ENCODE assay signal across 20 mouse cellular contexts in genomic region chr11:60383518-60383917, GRCm38 (mm10). TPM values are rescaled to one million over a fixed set of nuclear protein-coding genes. Genes with fewer than 3 reads are reported as not detected.
DNase-seq lines count a peak whose midpoint lies in the region; ATAC-seq and TF ChIP-seq lines count a peak whose summit lies in the region.
"Had no signal": no experiment of that assay in that cellular context is flagged by ENCODE, and none has a peak within 500 bp of the region (broad histone marks: within the 10 kb centered on the region; RNA-seq: fewer than 3 reads in every experiment).

No protein-coding gene starts in this region.

- H3K9ac ChIP-seq in hindbrain, embryonic 13.5 days, result no peak overlapping the region
- H3K9ac ChIP-seq in hindbrain, postnatal 0 days (replicated peaks; ENCODE audit: low read length), result no peak overlapping the region
- no peak overlapping the region for H3K9ac ChIP-seq in liver, adult 2 months (ENCODE audit: low read depth, low read length)
- no peak overlapping the region for H3K9ac ChIP-seq in liver, embryonic 11.5 days (ENCODE audit: low read depth, low read length)
- no peak overlapping the region for H3K9ac ChIP-seq in ES-Bruce4 (ENCODE audit: low read depth, poor library complexity, severe bottlenecking)
- H3K9ac ChIP-seq: forebrain, embryonic 12.5 days; heart, embryonic 12.5 days; limb, embryonic 13.5 days had no signal

- no peak overlapping the region for H3K4me2 ChIP-seq in hindbrain, embryonic 13.5 days
- no peak overlapping the region for H3K4me2 ChIP-seq in hindbrain, postnatal 0 days (ENCODE audit: low read depth, low read length)
- no peak overlapping the region for H3K4me2 ChIP-seq in liver, embryonic 11.5 days
- H3K4me2 ChIP-seq: forebrain, embryonic 12.5 days; heart, embryonic 12.5 days; limb, embryonic 13.5 days had no signal

- no peaks in the 10 kb centered on the region for H3K79me2 ChIP-seq in liver, adult 2 months (ENCODE audit: control insufficient read depth, insufficient read depth, low read length)

- no peaks in the 10 kb centered on the region for H3K36me3 ChIP-seq in hindbrain, embryonic 13.5 days
- no peaks in the 10 kb centered on the region for H3K36me3 ChIP-seq in hindbrain, postnatal 0 days (ENCODE audit: insufficient read depth, low read length)
- no peaks in the 10 kb centered on the region for H3K36me3 ChIP-seq in liver, adult 2 months (ENCODE audit: control insufficient read depth, insufficient read depth, low read length)
- H3K36me3 ChIP-seq in liver, embryonic 11.5 days (ENCODE audit: control insufficient read depth, insufficient read depth, low read length), result no peaks in the 10 kb centered on the region
- no peaks in the 10 kb centered on the region for H3K36me3 ChIP-seq in ES-Bruce4 (ENCODE audit: control insufficient read depth, insufficient read depth, low read length, poor library complexity, severe bottlenecking)
- H3K36me3 ChIP-seq: forebrain, embryonic 12.5 days; heart, embryonic 12.5 days; limb, embryonic 13.5 days; midbrain, embryonic 10.5 days had no signal

- 94% methylated on average over 6 of the region's 6 CpGs for WGBS in hindbrain, embryonic 13.5 days
- 93% methylated on average over 6 of the region's 6 CpGs for WGBS in hindbrain, postnatal 0 days
- 88% methylated on average over 6 of the region's 6 CpGs for WGBS in liver, adult 2 months
- WGBS in liver, embryonic 11.5 days, result 87% methylated on average over 6 of the region's 6 CpGs

- H3K4me3 ChIP-seq in hindbrain, embryonic 13.5 days, result no peak overlapping the region
- no peak overlapping the region for H3K4me3 ChIP-seq in hindbrain, postnatal 0 days (ENCODE audit: low read length)
- H3K4me3 ChIP-seq in liver, adult 2 months (ENCODE audit: insufficient read depth, low read depth, low read length), result no peak overlapping the region
- H3K4me3 ChIP-seq in liver, embryonic 11.5 days (ENCODE audit: low read depth, low read length), result no peak overlapping the region
- H3K4me3 ChIP-seq in ES-Bruce4 (ENCODE audit: low read depth, low read length), result no peak overlapping the region
- H3K4me3 ChIP-seq: forebrain, embryonic 12.5 days; heart, embryonic 12.5 days; limb, embryonic 13.5 days; midbrain, embryonic 10.5 days had no signal

- no peak for TF ChIP-seq EP300 in ES-Bruce4 (IDR thresholded peaks at IDR 0.05; ENCODE audit: insufficient read depth, low read depth, low read length)

- H3K27ac ChIP-seq in hindbrain, embryonic 13.5 days, result peak overlapping the region; percentile 97
- H3K27ac ChIP-seq in hindbrain, postnatal 0 days, result no peak overlapping the region
- no peak overlapping the region for H3K27ac ChIP-seq in liver, adult 2 months (replicated peaks; ENCODE audit: insufficient read depth, low read depth, low read length)
- H3K27ac ChIP-seq in liver, embryonic 11.5 days (ENCODE audit: low read depth, low read length), result no peak overlapping the region
- no peak overlapping the region for H3K27ac ChIP-seq in ES-Bruce4 (ENCODE audit: insufficient read depth, low read length)
- H3K27ac ChIP-seq: forebrain, embryonic 12.5 days; limb, embryonic 13.5 days; midbrain, embryonic 10.5 days had no signal

- no peak for TF ChIP-seq CTCF in hindbrain, postnatal 0 days (IDR thresholded peaks at IDR 0.05; ENCODE audit: low read depth)
- TF ChIP-seq CTCF in liver, adult 2 months (IDR thresholded peaks at IDR 0.05; ENCODE audit: low read depth, low read length), result peak; percentile 37
- peak; percentile 48 for TF ChIP-seq CTCF in ES-Bruce4 (IDR thresholded peaks at IDR 0.05; ENCODE audit: low read depth, low read length)

- TF ChIP-seq POLR2A in liver, adult 2 months (IDR thresholded peaks at IDR 0.05; ENCODE audit: extremely low read depth, insufficient read depth, low read length), result no peak
- TF ChIP-seq POLR2A in ES-Bruce4 (IDR thresholded peaks at IDR 0.05; ENCODE audit: insufficient read depth, low read length), result no peak

- H3K4me1 ChIP-seq in hindbrain, embryonic 13.5 days (replicated peaks), result peaks cover 21% of the 10 kb centered on the region
- peaks cover 16% of the 10 kb centered on the region for H3K4me1 ChIP-seq in hindbrain, postnatal 0 days (ENCODE audit: insufficient read depth, low read length)
- no peaks in the 10 kb centered on the region for H3K4me1 ChIP-seq in liver, adult 2 months (ENCODE audit: control insufficient read depth, insufficient read depth, low read length)
- no peaks in the 10 kb centered on the region for H3K4me1 ChIP-seq in liver, embryonic 11.5 days (replicated peaks; ENCODE audit: control insufficient read depth, insufficient read depth, low read length)
- H3K4me1 ChIP-seq in ES-Bruce4 (ENCODE audit: control insufficient read depth, insufficient read depth, low read length), result no peaks in the 10 kb centered on the region

- no peak for ATAC-seq in hindbrain, embryonic 13.5 days (ENCODE audit: low FRiP score)
- ATAC-seq in hindbrain, postnatal 0 days, result no peak
- no peak for ATAC-seq in liver, embryonic 11.5 days (replicated peaks; ENCODE audit: low FRiP score)

- no peaks in the 10 kb centered on the region for H3K27me3 ChIP-seq in hindbrain, embryonic 13.5 days
- H3K27me3 ChIP-seq in hindbrain, postnatal 0 days (ENCODE audit: insufficient read depth, low read length), result no peaks in the 10 kb centered on the region
- H3K27me3 ChIP-seq in liver, adult 2 months (ENCODE audit: control insufficient read depth, insufficient read depth, low read length), result 0 out of 2 replicates have a peak, but pooled peaks cover 3% of the 10 kb centered on the region
- no peaks in the 10 kb centered on the region; the same call in 1 of the 2 replicates for H3K27me3 ChIP-seq in liver, embryonic 11.5 days (replicated peaks; ENCODE audit: control insufficient read depth, insufficient read depth, low read length)
- H3K27me3 ChIP-seq in ES-Bruce4 (ENCODE audit: control insufficient read depth, insufficient read depth, low read length, poor library complexity, severe bottlenecking), result no peaks in the 10 kb centered on the region
- H3K27me3 ChIP-seq: limb, embryonic 13.5 days had no signal

- no peaks in the 10 kb centered on the region for H3K9me3 ChIP-seq in hindbrain, embryonic 13.5 days
- no peaks in the 10 kb centered on the region for H3K9me3 ChIP-seq in hindbrain, postnatal 0 days (ENCODE audit: low read length)
- no peaks in the 10 kb centered on the region for H3K9me3 ChIP-seq in liver, embryonic 11.5 days (ENCODE audit: control insufficient read depth, low read length)
- no peaks in the 10 kb centered on the region for H3K9me3 ChIP-seq in ES-Bruce4 (replicated peaks; ENCODE audit: control insufficient read depth, insufficient read depth, low read length, poor library complexity, severe bottlenecking)
- H3K9me3 ChIP-seq: forebrain, embryonic 12.5 days; limb, embryonic 13.5 days; midbrain, embryonic 10.5 days had no signal

- DNase-seq in hindbrain, postnatal 0 days (ENCODE audit: low spot score), result no peak
- DNase-seq in liver, adult 2 months (ENCODE audit: extremely low read depth, low read depth, low spot score), result no peak
- no peak for DNase-seq in liver, embryonic 11.5 days (ENCODE audit: low spot score)
- peak; percentile 8 for DNase-seq in induced T-regulatory cell, adult 2 months (ENCODE audit: low read depth)
- DNase-seq in left cerebral cortex, adult 11 months (ENCODE audit: low spot score), result no peak
- DNase-seq in right cerebral cortex, adult 18-20 months, result no peak
- DNase-seq: cerebellum, adult 9-10 months; heart, adult 11 months; heart, postnatal 14 days; lung, adult 2 months; lung, postnatal 4 days; spleen, adult 18-20 months; thymus, postnatal 36 days had no signal

RNA-seq across cellular contexts. Expression of gene Drc3, which starts 30.4 kb away (rescaled TPM):
- 6.3 and 7.9 TPM in 2 replicates for polyA plus RNA-seq in hindbrain, embryonic 13.5 days (2015; fragmentation: Nextera tagmentation; extraction: Ambion mirVana)
- 8.4 and 12.4 TPM in 2 replicates for total RNA-seq in hindbrain, postnatal 0 days (2014; rRNA removed)
- 6.8 and 7.9 TPM in 2 replicates for polyA plus RNA-seq in hindbrain, postnatal 0 days (2015; fragmentation: Nextera tagmentation; extraction: Ambion mirVana)
- 0.46 and 0.74 TPM in 2 replicates for total RNA-seq in liver, adult 2 months (2014; rRNA removed)
- polyA plus RNA-seq in liver, adult 2 months (2012; rRNA removed), result 0.46 and 0.64 TPM in 2 replicates
- 1.3 and 1.6 TPM in 2 replicates for polyA plus RNA-seq in liver, embryonic 11.5 days (2014; fragmentation: Nextera tagmentation; extraction: Ambion mirVana)
- 6.9 and 7.3 TPM in 2 replicates for polyA plus RNA-seq in ES-Bruce4 (2011; ENCODE audit: insufficient read depth, insufficient read length, low read depth, missing spikeins)
- total RNA-seq: monocyte, adult 5-6 weeks had no signal

RNA-seq across cellular contexts. Expression of gene Tom1l2, which starts 30.8 kb away (rescaled TPM):
- polyA plus RNA-seq in hindbrain, embryonic 13.5 days (2015; fragmentation: Nextera tagmentation; extraction: Ambion mirVana), result 54.5 and 59.2 TPM in 2 replicates
- 109 and 124 TPM in 2 replicates for total RNA-seq in hindbrain, postnatal 0 days (2014; rRNA removed)
- 44.7 and 48.2 TPM in 2 replicates for polyA plus RNA-seq in hindbrain, postnatal 0 days (2015; fragmentation: Nextera tagmentation; extraction: Ambion mirVana)
- total RNA-seq in liver, adult 2 months (2014; rRNA removed), result 9.6 and 13.5 TPM in 2 replicates
- 16.9 and 22.1 TPM in 2 replicates for polyA plus RNA-seq in liver, adult 2 months (2012; rRNA removed)
- polyA plus RNA-seq in liver, embryonic 11.5 days (2014; fragmentation: Nextera tagmentation; extraction: Ambion mirVana), result 12.6 and 12.8 TPM in 2 replicates
- 9.9 and 12.4 TPM in 2 replicates for polyA plus RNA-seq in ES-Bruce4 (2011; ENCODE audit: insufficient read depth, insufficient read length, low read depth, missing spikeins)

RNA-seq across cellular contexts. Expression of gene Gid4, which starts 33.4 kb away (rescaled TPM):
- 20.7 and 21.7 TPM in 2 replicates for polyA plus RNA-seq in hindbrain, embryonic 13.5 days (2015; fragmentation: Nextera tagmentation; extraction: Ambion mirVana)
- 29.8 and 31.1 TPM in 2 replicates for total RNA-seq in hindbrain, postnatal 0 days (2014; rRNA removed)
- 19.7 and 20.4 TPM in 2 replicates for polyA plus RNA-seq in hindbrain, postnatal 0 days (2015; fragmentation: Nextera tagmentation; extraction: Ambion mirVana)
- 11.7 and 14.1 TPM in 2 replicates for total RNA-seq in liver, adult 2 months (2014; rRNA removed)
- 18.9 and 21.7 TPM in 2 replicates for polyA plus RNA-seq in liver, adult 2 months (2012; rRNA removed)
- 24.7 and 28.5 TPM in 2 replicates for polyA plus RNA-seq in liver, embryonic 11.5 days (2014; fragmentation: Nextera tagmentation; extraction: Ambion mirVana)
- 36.2 and 40.6 TPM in 2 replicates for polyA plus RNA-seq in ES-Bruce4 (2011; ENCODE audit: insufficient read depth, insufficient read length, low read depth, missing spikeins)

RNA-seq across cellular contexts. Expression of gene Atpaf2, which starts 34.7 kb away (rescaled TPM):
- 39.6 and 46.6 TPM in 2 replicates for polyA plus RNA-seq in hindbrain, embryonic 13.5 days (2015; fragmentation: Nextera tagmentation; extraction: Ambion mirVana)
- 29.2 and 63.4 TPM in 2 replicates for total RNA-seq in hindbrain, postnatal 0 days (2014; rRNA removed)
- polyA plus RNA-seq in hindbrain, postnatal 0 days (2015; fragmentation: Nextera tagmentation; extraction: Ambion mirVana), result 45.8 and 48.4 TPM in 2 replicates
- 15.3 and 16.8 TPM in 2 replicates for total RNA-seq in liver, adult 2 months (2014; rRNA removed)
- 22.3 and 23.3 TPM in 2 replicates for polyA plus RNA-seq in liver, adult 2 months (2012; rRNA removed)
- 70.2 and 70.6 TPM in 2 replicates for polyA plus RNA-seq in liver, embryonic 11.5 days (2014; fragmentation: Nextera tagmentation; extraction: Ambion mirVana)
- 22.1 and 28.2 TPM in 2 replicates for polyA plus RNA-seq in ES-Bruce4 (2011; ENCODE audit: insufficient read depth, insufficient read length, low read depth, missing spikeins)
